Mouse (Mus musculus) layer of hippocampus, adult 9-10 months (tissue): ENCODE data around the gene Ncan.

Source experiments
- DNase-seq: peaks from one replicate; pipeline ENCODE4 v3.0.0; 2022; ENCODE audit warnings: low spot score

Gene Ncan

DNA sequence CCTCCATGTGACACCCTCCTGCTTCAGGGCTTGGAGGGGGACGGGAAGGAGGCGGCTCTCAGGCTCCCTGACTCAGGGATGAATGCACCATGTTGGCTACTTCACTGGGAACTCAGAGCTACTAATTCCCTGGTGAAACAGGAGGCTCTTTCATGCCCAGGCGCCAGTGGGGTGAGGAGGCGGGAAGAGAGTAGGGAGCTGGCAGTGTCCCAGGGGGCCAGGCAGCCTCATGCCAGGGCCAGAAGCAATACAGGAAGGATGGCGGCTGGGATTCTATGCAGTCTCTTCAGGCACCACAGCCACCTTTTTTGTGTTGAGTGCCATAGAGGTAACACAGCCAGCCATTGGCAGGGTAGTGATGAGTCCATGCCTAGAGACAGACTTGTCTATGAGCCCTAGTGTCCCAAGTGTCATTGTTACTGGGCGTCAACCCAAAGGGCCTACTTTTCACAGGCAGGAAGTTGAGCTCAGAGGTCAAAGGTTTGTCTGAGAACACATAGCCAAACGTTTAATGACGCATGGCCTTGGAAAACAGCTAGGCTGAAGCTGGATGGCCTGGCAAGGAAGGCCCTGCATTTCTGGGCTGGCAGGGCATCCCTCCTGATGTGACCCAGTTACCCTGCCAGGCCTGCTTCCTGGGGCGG is 8.8 kb upstream of the Ncan start:
- DNase-seq, result peak; percentile 63

DNA sequence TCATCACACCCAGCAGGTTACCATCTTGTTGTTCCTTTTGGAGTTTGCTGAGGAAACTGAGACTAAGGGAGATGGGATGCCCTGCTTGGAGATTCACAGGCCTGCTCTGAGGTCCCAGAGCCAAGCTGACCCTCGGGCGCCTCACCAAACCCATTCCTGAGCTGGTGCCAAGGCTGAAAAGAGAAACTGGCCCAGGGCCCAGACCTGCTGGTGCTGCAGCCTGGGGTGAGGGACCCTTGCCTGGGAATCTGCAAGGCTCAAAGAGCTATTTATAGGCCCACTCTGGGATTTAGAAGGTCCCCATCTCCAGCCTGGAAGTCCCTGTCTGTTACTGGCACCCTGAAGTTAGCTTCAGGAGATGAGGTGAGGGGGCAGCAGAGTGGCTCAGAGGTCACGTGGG is 7.8 kb upstream of the Ncan start:
- no peak for DNase-seq

GRCm38 (mm10) chr8:70124992-70125391 is 4.3 kb upstream of the Ncan start:
- DNase-seq, result no peak

DNA sequence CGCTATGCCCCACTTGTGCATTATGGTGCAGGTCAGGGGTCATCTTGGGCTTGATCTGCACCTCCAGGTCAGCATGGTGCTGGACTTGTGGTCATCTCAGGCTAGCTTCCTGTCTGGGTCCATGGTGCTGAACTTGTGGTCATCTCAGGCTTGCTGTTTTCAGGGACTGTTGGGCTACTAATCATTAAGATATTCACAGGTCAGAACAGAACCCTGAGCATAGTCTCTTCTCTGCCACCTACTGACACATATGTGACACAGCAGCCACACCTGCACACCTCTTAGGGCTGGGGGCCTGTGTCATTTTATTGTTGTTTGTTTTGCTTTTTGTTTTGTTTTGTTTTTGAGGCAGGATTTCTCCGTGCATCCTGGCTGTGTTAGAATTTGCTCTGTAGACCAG is 2.2 kb upstream of the Ncan start:
- DNase-seq, result no peak

DNA sequence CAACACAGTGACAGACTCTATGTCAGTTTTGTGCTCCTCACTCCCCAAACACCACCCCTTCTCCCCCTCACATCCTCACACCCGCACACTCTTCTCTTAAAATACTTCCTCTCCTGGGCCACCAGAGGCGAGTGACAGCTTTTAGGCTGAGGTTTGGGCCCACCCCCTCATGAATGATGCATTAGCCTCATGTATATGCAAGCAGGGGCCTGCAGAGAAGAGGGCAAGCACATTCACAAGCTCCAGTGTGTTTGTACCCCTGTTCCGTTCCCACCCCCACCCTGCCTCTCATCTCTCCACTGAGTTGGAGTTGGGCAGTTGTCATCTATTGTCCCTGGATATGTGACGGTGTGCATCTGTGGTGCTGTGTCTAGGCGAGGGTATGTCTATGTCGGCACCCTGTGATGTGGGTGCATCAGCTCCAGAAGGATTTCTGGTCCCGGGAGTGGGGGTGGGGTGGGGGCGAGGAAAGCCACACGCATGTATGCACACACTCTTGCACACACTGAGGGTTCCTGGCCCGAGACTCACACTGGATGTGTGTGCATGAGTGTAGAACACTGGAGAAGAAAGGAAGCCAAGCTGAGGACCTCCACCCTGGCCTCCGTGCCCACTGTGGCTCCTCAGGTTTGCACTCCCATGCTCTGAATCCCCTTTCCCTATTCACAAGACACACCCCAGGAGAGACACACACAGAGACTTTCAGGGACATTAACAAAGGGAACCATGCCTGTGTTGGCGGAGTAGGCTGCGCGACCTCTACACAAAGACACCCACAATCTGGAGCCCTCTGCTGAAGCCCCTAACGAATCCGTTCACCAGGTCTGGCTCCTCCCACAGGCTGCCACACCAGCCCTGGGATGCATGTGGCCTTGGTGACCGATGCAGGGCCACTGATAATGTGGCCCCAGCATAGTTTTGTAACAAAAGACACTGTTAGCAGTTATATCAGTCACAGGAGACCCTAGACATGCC is 1.7 kb downstream of the Ncan start:
- DNase-seq, result no peak

DNA sequence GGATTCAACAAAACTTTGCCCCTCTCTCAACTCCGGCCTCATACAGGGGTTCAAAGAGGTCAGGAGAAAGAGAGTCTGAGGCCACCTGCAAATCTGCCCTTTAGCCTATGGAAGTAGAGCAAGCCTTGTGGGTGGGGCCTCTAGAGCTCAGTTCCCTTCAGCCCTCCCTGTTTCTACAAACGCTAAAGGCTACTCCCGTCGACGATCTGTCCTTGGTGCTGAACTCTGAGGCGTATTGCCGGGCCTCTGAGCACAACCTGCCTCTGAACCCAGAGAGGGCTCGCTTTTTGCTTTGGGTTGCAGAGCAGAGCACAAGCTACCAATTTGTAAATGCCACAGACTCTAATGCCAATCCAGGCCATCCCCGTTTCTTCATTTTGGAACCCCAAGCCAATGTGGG is 3.1 kb downstream of the Ncan start:
- no peak for DNase-seq

DNA sequence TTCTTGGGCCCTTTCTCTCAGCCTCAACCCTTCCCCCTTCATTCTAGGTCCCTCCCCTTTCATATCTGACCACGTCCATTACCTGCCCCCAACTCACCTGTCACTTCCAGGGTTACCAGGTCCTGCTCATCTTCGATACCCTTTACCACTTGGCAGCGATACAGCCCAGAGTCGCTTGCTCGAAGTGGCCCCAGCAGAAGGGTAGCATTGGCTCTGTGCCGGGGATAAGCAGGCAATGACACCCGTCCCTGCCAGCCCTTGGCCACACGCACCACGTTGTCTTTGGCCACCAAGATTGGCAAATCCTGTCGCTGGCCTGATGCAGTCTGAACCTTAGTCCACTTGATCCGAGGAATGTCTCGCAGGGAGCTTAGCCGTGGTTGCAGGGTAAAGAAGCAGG is 5.8 kb downstream of the Ncan start:
- no peak for DNase-seq

- DNase-seq, result no peak
These were observed 6.2 kb downstream of the Ncan start for GRCm38 (mm10) chr8:70114488-70114887.

- DNase-seq, result no peak
These were observed 8.2 kb downstream of the Ncan start for GRCm38 (mm10) chr8:70112401-70113016.

GRCm38 (mm10) chr8:70111192-70111795 is 9.4 kb downstream of the Ncan start:
- no peak for DNase-seq

GRCm38 (mm10) chr8:70110451-70110850 is 10.2 kb downstream of the Ncan start:
- DNase-seq, result no peak

DNA sequence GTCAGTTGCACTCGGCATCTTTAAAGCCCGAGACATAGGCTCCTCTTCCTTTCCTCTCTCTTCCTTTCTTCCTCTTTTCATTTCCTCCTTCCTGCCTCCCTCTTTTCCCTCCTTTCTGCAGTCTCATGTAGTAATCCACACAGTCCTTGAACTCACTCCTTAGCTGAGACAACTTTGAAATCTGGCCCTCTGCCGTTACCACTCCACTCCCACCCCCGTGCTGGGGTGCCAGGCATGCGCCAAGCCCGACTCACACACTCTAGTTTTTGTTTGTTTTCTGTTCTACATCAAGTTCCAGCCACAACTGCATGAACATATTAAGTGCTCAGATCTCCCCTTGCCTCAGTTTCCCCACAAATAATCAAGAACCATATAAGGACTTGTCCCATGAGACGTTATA is 15.8 kb downstream of the Ncan start:
- DNase-seq, result no peak

- DNase-seq, result no peak
These were observed 16.2 kb downstream of the Ncan start for GRCm38 (mm10) chr8:70104506-70104905.

DNA sequence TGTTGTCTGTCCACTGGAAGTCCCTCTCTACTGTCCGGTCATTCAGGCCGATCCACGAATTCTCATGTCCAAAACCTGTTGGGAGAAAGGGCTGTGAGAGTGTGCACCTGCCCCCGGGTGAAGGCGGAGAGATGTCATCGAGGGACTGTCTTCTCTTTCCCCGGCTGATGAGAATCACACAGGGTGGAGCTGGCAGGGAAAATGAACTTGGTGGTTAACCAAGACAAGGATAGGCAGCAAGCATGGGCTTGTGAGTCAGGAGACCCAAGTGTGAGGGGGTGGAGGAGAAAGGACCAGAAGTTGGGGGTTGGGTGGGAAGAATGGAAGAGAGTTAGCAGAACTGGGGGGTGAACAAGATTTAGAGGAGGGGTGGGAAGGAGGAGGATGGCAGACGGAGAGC is 20.4 kb downstream of the Ncan start:
- DNase-seq, result no peak

DNA sequence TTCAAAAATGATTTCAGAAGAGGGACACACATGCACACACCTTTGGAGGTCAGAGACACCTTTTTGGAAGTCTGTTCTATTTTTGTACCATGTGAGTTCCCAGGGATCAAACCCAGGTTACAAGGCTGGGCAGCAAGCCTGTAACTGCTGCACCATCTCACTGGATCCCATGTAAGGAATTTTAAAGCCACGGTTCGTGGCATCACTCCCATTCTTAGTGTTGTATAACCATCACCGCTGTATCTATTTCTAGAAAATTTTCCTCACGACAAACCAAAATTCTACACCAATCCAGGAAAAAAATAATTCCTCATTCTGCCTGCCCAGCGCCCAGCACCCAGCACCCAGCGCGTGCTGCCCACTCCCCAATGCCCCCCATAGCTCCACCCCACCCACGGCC is 21.4 kb downstream of the Ncan start:
- no peak for DNase-seq

- DNase-seq, result no peak
These were observed 27.9 kb downstream of the Ncan start for GRCm38 (mm10) chr8:70092786-70093185.

- DNase-seq, result no peak
These were observed 31.2 kb downstream of the Ncan start for GRCm38 (mm10) chr8:70089296-70089960.

GRCm38 (mm10) chr8:70087836-70088650 is 32.6 kb downstream of the Ncan start:
- no peak for DNase-seq

DNA sequence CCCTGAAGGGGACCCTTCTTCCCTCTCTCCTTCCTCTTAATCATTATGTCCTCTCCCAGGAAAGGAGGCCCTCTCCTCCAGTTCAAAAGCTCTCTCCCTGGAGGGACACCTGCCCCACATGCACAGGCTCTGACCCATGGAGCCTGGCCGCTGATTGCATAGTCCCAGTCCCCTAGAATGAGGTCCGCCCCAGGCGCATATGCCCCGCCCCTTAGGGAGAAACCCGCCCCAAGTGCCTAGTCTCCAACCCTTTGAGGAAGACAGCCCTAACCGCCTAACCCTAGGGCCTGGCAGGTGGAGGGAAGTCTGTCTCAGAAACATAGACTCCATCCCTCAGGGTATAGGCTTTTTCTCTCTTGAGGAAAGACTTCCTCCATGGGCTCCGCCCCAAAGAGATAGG is 33.4 kb downstream of the Ncan start:
- DNase-seq, result no peak

- DNase-seq, result no peak
These were observed 34.5 kb downstream of the Ncan start for GRCm38 (mm10) chr8:70086151-70086550.
